Mouse (Mus musculus) embryonic facial prominence, embryonic 11.5 days (tissue): Measurements from ENCODE around the gene Mdfi. TPM values are rescaled to one million over a fixed set of nuclear protein-coding genes. Genes with fewer than 3 reads are reported as not detected.

Experiments used
- ATAC-seq: fragments of 200-750 bp; cut with Nextera tagmentation; replicated peaks from 2 replicates; pipeline ENCODE4 v1.8.0; 2017; ENCODE audit warnings: low read depth; ENCODE audit not compliant: insufficient number of reproducible peaks, low FRiP score, low TSS enrichment
- DNase-seq: peaks from one replicate; pipeline ENCODE4 v3.0.0-alpha.2; 2015; ENCODE audit warnings: low spot score
- H3K27ac ChIP-seq: fragments of 300-500 bp; sonication (generic); replicated peaks from 2 replicates; pipeline ENCODE4 v1.5.1; 2014; ENCODE audit warnings: mild to moderate bottlenecking, low read depth, low read length, control low read depth
- H3K27me3 ChIP-seq: fragments of 300-500 bp; sonication (generic); 2 replicates; pipeline ENCODE4 v1.6.1; 2014; ENCODE audit warnings: mild to moderate bottlenecking, low read length, moderate library complexity, mixed read lengths; ENCODE audit not compliant: control insufficient read depth, insufficient read depth
- H3K36me3 ChIP-seq: fragments of 300-500 bp; sonication (generic); replicated peaks from 2 replicates; pipeline ENCODE4 v1.6.1; 2014; ENCODE audit warnings: low read depth, mild to moderate bottlenecking, low read length, moderate library complexity, mixed read lengths; ENCODE audit not compliant: control insufficient read depth, insufficient read depth
- H3K4me1 ChIP-seq: fragments of 300-500 bp; sonication (generic); 2 replicates; pipeline ENCODE4 v1.6.1; 2014; ENCODE audit warnings: low read length, mixed read lengths; ENCODE audit not compliant: control insufficient read depth, insufficient read depth
- H3K4me2 ChIP-seq: fragments of 300-500 bp; sonication (generic); 2 replicates; pipeline ENCODE4 v1.6.1; 2014; ENCODE audit warnings: low read depth, mild to moderate bottlenecking, control low read depth, low read length, moderate library complexity
- H3K4me3 ChIP-seq: fragments of 300-500 bp; sonication (generic); 2 replicates; pipeline ENCODE4 v1.5.1; 2014; ENCODE audit warnings: low read depth, low read length, control low read depth
- H3K9ac ChIP-seq: fragments of 300-500 bp; sonication (generic); replicated peaks from 2 replicates; pipeline ENCODE4 v1.6.1; 2014; ENCODE audit warnings: mild to moderate bottlenecking, control low read depth, low read length
- H3K9me3 ChIP-seq: fragments of 300-500 bp; sonication (generic); replicated peaks from 2 replicates; pipeline ENCODE4 v1.6.1; 2016; ENCODE audit warnings: mild to moderate bottlenecking, low read length, inconsistent platforms, mixed read lengths; ENCODE audit not compliant: control insufficient read depth
- WGBS: fragments of 180-500 bp; shearing (Covaris S2); extraction: QIAGEN DNeasy Blood & Tissue Kit; methylation state at CpG from one replicate; pipeline ENCODE4 v1.1.7; 2014; 5-methylcytosine and 5-hydroxymethylcytosine counted together
- polyA plus RNA-seq: library from polyadenylated mRNA; unstranded; fragments of >200 nt; fragmentation: Nextera tagmentation; extraction: Ambion mirVana; gene quantifications from 2 replicates; pipeline ENCODE4 v1.2.1, GENCODE M21; 2014

Mdfi gene
- polyA plus RNA-seq, 1 experiment from 2014 or later = 75.2 TPM

GRCm38 (mm10) chr17:47831772-47832171, 2.7 kb downstream of the Mdfi start:
- H3K27ac ChIP-seq = peak overlapping the region; percentile 75
- H3K36me3 ChIP-seq = peaks cover 4% of the 10 kb centered on the region; the same call in 1 of the 2 replicates
- H3K4me2 ChIP-seq = peak overlapping the region; percentile 85
- no peak for DNase-seq
- H3K4me1 ChIP-seq = peaks cover 9% of the 10 kb centered on the region
- peak overlapping the region; percentile 87 for H3K9ac ChIP-seq
- H3K27me3 ChIP-seq = peaks cover 3% of the 10 kb centered on the region
- H3K4me3 ChIP-seq = peak overlapping the region; percentile 94
- WGBS = 13% methylated on average over 5 of the region's 5 CpGs
- ATAC-seq = 0 out of 2 replicates have a peak, but pooled peaks have one; percentile 0
- H3K9me3 ChIP-seq = no peaks in the 10 kb centered on the region; the same call in 1 of the 2 replicates

GRCm38 (mm10) chr17:47831161-47831560, 3.3 kb downstream of the Mdfi start:
- Histone ChIP-seq H3K27ac (peak overlapping the region; percentile 75), H3K36me3 (peaks cover 4% of the 10 kb centered on the region; the same call in 1 of the 2 replicates), H3K4me3 (peak overlapping the region; percentile 94), H3K9me3 (no peaks in the 10 kb centered on the region; the same call in 1 of the 2 replicates), H3K4me2 (peak overlapping the region; percentile 85), H3K27me3 (peaks cover 3% of the 10 kb centered on the region), H3K4me1 (peaks cover 9% of the 10 kb centered on the region), H3K9ac (peak overlapping the region; percentile 87)
- 2% methylated on average over 9 of the region's 9 CpGs for WGBS
- ATAC-seq (peak; percentile 55), DNase-seq (peak; percentile 71)

- H3K4me3 ChIP-seq = no peak overlapping the region
- peak overlapping the region; percentile 61 for H3K27ac ChIP-seq
- ATAC-seq (no peak), DNase-seq (peak; percentile 55)
- peak overlapping the region; percentile 19; the same call in 1 of the 2 replicates for H3K4me2 ChIP-seq
- H3K4me1 ChIP-seq = peaks cover 4% of the 10 kb centered on the region
- no peaks in the 10 kb centered on the region for H3K9me3 ChIP-seq
- peaks cover 7% of the 10 kb centered on the region for H3K36me3 ChIP-seq
- no peak overlapping the region for H3K9ac ChIP-seq
- 51% methylated on average over 8 of the region's 8 CpGs for WGBS
- no peaks in the 10 kb centered on the region for H3K27me3 ChIP-seq
These were observed 13.2 kb downstream of the Mdfi start for GRCm38 (mm10) chr17:47821339-47821738.

GRCm38 (mm10) chr17:47818038-47818725, 16.3 kb downstream of the Mdfi start:
- Histone ChIP-seq H3K9ac (no peak overlapping the region), H3K27ac (no peak overlapping the region), H3K9me3 (no peaks in the 10 kb centered on the region), H3K36me3 (peaks cover 12% of the 10 kb centered on the region), H3K4me2 (no peak overlapping the region), H3K4me1 (peaks cover 17% of the 10 kb centered on the region), H3K4me3 (no peak overlapping the region), H3K27me3 (no peaks in the 10 kb centered on the region)
- ATAC-seq = no peak
- DNase-seq = no peak
- WGBS = 86% methylated on average over 13 of the region's 13 CpGs

GRCm38 (mm10) chr17:47815446-47815845, 19.0 kb downstream of the Mdfi start:
- no peaks in the 10 kb centered on the region for H3K9me3 ChIP-seq
- H3K36me3 ChIP-seq = peaks cover 8% of the 10 kb centered on the region
- H3K4me3 ChIP-seq = no peak overlapping the region
- no peak for DNase-seq
- peak; percentile 8; the same call in 1 of the 2 replicates for ATAC-seq
- peaks cover 14% of the 10 kb centered on the region for H3K4me1 ChIP-seq
- 46% methylated on average over 10 of the region's 10 CpGs for WGBS
- H3K27me3 ChIP-seq = no peaks in the 10 kb centered on the region
- H3K27ac ChIP-seq = peak overlapping the region; percentile 47
- H3K9ac ChIP-seq = no peak overlapping the region
- no peak overlapping the region for H3K4me2 ChIP-seq

GRCm38 (mm10) chr17:47814496-47814895, 20.0 kb downstream of the Mdfi start:
- peaks cover 8% of the 10 kb centered on the region for H3K36me3 ChIP-seq
- no peak overlapping the region for H3K9ac ChIP-seq
- H3K4me1 ChIP-seq = peaks cover 14% of the 10 kb centered on the region
- H3K9me3 ChIP-seq = no peaks in the 10 kb centered on the region
- no peak overlapping the region for H3K4me2 ChIP-seq
- 14% methylated on average over 6 of the region's 6 CpGs for WGBS
- ATAC-seq = no peak
- no peak overlapping the region for H3K4me3 ChIP-seq
- no peaks in the 10 kb centered on the region for H3K27me3 ChIP-seq
- H3K27ac ChIP-seq = peak overlapping the region; percentile 70
- peak; percentile 78 for DNase-seq

GRCm38 (mm10) chr17:47813616-47814015, 20.9 kb downstream of the Mdfi start:
- Histone ChIP-seq H3K9ac (no peak overlapping the region), H3K4me3 (no peak overlapping the region), H3K4me1 (peaks cover 14% of the 10 kb centered on the region), H3K9me3 (no peaks in the 10 kb centered on the region), H3K27me3 (no peaks in the 10 kb centered on the region), H3K27ac (peak overlapping the region; percentile 70), H3K36me3 (peaks cover 8% of the 10 kb centered on the region), H3K4me2 (no peak overlapping the region)
- WGBS = 23% methylated on average over 5 of the region's 5 CpGs
- ATAC-seq (0 out of 2 replicates have a peak, but pooled peaks have one; percentile 25), DNase-seq (peak; percentile 63)

GRCm38 (mm10) chr17:47812200-47812599, 22.3 kb downstream of the Mdfi start:
- Histone ChIP-seq H3K36me3 (peaks cover 4% of the 10 kb centered on the region), H3K27ac (no peak overlapping the region), H3K4me3 (no peak overlapping the region), H3K4me2 (no peak overlapping the region), H3K9ac (no peak overlapping the region), H3K27me3 (no peaks in the 10 kb centered on the region), H3K9me3 (no peaks in the 10 kb centered on the region), H3K4me1 (peaks cover 14% of the 10 kb centered on the region)
- DNase-seq (no peak), ATAC-seq (no peak)
- WGBS = 84% methylated on average over 6 of the region's 6 CpGs
